Mouse (Mus musculus) kidney, postnatal 4 days (tissue): ENCODE results near the gene Dcxr.
"Not testable (repeated sequence)": the region's sequence is repeated elsewhere in the genome, so short reads cannot be mapped to it uniquely, and the experiment has no call there.

Source experiments
- DNase-seq, 2 experiments: peaks; one replicate each; pipeline ENCODE4 v3.0.0; 2021; ENCODE audit warnings: mixed read lengths in 2 of 2

The Dcxr gene

DNA sequence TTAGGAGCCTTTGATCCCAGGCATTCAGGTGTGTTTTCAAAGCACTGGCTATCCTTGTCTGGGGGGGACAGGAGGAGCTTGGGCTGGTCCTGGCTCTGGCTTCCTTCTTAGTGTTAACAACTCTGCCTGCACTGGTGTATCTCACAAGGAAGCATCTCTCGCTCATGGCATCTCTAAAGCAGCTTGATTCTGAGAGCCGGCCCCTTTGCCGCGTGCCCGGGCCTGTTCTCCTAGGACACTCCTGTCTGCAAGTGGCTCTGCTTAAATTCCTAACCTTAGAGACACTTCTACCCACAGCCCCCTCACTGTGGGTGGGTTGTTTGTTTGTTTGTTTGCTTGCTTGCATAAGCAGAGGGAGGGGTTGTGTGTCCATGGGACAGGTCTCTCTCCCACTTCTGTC is 19.1 kb downstream of the Dcxr start:
- no peak for DNase-seq

DNA sequence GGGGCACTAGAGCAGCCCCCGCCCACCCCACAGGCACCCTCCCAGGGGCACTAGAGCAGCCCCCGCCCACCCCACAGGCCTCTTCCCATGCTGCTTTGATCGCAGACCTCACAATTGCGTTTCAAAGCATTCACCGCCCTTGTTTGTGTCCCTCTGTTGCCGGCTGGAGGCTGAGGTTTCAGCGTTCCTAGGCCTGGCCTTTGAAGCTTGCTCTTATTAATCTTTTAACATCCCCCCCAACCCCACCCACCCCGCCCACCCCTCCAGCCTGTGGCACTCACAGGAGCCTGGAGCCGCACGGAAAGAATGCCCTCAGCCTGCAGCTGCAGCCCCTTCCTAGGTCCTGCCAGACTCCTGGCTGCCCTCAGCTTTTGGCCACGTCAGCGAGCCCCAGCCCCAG is 19.9 kb downstream of the Dcxr start:
- no peak for DNase-seq

DNA sequence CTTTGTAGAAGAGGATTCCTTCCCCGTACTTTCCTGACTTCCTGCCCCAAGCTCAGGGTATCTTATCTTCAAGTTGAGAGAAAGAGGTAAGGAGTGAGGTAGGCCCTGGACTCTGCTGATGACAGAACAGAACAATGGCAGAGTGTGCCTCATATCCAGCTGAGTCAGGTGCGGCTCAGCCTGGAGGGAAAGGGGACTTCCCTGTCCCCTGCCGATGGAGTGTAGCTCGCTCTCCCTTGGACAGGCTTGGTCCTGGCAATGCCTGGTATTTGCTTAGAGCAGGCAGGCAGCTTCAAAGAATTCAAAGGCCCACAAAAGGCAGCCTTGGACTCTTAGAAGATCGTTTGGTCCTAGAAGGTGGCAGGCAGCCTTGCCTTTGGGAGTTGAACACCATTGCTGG is 21.0 kb downstream of the Dcxr start:
- DNase-seq, result no peak

DNA sequence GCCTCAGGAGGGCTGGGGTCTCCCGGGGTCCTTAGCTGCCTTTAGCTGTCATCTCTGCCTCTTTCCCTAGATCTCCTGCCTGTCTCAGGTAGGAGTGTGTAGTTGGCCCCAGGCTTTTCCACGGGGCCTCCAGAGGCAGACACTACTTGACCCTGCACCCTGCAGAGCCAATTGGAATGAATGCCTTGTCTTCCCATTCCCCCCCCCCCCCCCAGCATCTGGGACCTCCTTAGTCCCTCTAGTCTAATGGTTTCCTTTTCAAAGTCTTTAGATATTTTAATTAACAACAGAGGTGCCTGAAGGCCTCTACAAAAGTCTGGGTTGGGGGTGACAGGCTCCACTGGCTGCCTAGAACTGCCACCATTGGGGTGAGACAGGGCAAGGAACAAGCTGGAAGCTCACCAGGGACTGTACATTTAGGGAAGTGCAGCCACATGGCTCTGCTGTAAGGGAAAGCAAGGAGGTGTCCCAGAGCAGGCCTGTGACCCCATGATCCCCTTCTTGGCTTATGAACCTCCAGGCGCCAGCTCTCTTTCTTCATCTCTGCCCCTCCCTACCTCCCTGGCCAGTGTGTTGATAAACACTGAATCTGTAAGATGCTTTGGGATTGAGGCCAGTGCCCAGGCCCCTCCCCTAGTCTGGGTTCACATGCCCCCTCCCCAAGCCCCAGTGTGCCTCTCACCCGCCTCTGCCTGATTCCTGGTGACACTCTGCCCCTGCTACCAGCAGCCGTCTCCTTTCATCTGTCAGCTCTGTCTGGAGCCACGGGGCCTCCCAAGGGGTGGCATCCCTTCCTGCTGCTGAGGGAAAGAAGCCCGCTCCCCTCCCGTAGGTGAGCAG is 22.4 kb downstream of the Dcxr start:
- no peak for DNase-seq

DNA sequence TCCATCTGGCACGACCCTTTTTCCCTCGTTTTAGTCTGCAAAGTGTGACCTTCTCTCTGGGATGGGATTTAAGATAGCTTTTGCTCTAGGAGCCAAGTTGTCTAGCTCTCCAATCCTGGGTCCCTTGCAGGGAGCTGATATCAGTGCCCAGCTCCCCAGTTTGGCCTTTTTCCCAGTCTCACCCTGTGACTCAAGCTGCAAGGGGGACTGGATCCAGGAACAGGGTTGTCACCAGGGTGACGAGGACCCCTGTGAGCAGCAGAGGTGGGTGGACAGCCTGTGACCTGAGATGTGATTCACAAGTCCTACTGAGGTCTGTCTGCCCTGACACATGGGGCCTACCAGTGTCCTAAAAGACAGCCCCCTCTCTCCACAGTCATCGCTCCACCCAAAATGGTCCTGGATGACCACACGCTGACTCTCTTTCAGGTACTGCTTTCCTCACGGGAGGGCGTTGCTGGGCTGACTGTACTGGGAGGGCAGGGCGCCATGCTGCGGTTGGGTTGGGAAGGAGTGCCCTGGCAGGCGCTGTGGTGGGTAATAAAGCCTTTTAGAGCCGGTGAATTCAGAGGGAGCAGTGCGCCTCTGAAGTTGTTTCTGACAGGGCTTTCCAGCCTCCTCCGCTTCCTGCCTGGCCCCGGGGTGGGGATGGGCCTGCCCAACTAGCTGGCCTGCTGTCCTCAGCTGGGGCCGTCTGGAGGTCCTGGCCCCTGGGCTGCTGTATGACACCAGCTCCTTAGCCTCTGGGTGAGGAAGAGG is 23.2 kb downstream of the Dcxr start:
- peak; percentile 36 to 51 for DNase-seq

DNA sequence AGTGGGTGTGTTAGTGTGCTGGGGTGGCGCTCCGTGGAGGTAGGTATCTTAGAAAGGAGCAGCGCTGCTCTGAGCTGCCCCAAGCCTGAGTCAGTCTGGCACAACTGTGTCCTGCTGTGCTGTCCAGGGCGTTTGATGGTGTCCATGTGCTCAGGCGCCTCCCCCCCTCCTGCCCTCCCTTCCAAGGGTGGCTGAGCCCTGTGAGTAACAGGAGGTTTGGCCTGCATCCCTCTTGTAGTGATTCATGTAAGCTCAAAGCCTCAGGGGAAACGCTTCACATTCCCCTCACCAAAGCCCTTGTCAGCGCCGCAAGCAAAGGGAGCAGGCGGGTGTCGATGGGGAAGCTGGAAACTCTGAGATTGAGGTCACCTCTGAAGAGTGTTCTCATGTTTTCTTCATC is 29.3 kb downstream of the Dcxr start:
- DNase-seq, result peak; percentile 55 to 69

DNA sequence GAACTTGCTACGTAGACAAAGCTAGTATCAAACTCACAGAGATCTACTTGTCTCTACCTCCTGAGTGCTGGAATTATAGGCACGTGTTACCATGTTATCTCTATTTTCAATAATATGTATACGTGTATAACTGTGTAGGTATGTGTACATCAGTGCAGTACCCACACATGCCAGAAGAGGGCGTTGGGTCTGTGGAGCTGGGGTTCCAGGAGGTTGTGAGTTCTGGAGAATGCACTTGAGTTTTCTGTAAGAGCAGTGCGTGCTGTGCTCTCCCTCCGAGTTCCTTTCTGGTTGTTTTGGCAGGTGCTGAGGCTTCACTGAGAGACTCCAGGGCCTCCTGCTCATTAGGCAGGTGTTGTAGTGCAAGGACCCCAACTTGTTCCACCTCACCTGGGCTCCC is 30.5 kb downstream of the Dcxr start:
- DNase-seq, result peak in 1 of 2 experiments; percentile 42

DNA sequence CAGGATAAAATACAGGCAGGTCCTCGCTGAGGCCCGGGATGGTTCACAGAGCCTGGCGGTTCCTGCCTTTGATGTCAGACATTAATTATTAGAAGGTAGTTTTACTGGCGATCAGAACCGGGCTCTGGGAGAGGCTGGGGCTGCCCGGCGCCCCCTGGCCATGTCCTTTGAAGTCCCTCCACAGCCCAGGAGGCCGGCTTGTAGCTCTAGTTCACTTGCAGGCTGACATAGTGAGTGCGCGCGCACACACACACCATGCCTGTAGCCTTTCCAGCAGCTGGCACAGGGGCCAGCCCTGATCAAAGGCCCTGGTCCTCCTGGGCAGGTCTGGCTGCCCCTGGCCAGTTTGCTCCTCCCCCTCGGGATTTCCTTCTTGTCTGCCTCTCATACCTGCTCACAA is 31.4 kb downstream of the Dcxr start:
- DNase-seq, result peak; percentile 59 to 79

DNA sequence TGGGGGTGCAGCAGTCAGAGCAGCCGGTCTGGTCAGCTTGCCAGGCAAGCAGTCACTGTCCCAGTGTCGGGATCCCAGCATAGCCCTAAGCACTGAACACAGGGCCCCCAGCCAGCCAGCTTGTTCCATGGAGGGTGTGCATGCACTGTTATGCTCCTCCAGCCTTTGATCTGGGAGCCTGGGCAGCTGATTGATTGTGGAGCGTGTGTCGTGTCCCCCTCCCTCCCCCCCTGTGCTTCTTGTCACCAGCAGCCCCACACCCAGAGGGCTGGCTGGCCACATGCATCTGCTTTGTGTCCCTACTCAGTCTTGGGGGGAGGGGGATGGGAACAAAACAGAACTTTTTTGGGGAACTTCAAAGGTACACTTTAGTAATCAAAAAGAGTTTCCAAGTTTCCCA is 31.9 kb downstream of the Dcxr start:
- DNase-seq, result peak; percentile 31 to 51

DNA sequence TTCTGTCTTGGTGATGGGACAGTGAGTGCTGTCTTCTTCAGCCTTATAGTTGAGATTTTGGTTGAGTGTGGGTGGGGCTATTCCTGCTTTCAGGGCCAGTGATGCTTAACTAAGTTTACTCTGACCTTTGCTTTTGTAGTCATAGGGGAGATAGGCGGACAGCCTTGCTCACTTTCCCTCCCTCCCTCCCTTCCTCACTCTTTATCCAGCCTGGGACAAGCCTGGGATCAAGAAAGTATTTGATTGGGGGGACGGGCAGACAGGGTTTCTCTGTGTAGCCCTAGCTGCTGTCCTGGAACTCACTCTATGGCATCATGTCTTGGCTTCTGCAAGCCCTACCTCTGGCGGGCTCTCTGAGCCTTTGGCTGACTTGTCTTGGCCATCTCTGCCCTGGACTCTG is 33.6 kb downstream of the Dcxr start:
- DNase-seq, result no peak

DNA sequence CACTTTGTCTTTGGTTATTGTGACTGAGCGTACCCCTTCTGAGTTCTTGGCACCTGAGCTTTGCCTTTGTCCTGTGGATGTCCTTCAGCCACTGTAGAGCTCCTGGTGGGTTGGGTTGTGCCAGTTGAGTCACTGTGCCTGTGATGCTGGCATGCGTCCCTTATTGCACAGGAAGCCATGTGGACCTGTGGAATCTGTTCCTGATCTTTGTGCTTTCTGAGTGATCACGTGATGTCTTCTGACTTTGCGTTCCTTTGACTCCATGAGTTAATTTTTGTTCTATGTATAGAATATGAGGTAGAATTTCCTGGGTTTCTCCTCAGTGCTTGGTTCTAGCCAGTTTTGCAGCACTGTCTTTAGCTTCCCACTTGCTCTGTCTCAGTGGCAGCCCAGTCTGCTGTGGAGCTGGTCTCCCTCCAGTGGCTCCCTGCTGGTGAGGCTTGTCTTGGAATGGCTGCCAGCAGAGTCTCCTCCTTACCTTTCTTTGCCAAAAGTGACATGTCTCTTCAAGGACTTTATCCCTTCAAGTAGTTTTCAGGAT is 34.5 kb downstream of the Dcxr start:
- DNase-seq, result no peak

DNA sequence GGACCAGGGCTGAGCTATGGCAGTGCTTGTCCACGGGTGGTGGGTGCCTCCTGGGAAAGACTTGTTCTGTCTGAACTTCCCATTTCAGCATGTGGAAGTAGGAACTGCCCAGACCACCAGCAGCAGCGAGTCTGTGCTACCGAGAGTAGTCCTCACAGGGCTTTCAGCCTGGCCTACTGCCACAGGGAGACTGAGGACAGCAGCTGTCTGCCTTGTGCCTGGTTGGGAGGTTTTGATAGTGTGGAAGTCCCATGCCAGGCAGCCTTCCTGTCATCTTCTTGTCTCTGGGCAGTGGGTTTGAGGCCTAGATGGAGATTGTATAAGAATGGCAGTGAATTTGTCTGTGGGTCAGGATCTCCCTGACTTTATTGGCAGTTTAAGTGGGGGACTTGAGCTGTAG is 37.7 kb downstream of the Dcxr start:
- DNase-seq, result no peak

DNA sequence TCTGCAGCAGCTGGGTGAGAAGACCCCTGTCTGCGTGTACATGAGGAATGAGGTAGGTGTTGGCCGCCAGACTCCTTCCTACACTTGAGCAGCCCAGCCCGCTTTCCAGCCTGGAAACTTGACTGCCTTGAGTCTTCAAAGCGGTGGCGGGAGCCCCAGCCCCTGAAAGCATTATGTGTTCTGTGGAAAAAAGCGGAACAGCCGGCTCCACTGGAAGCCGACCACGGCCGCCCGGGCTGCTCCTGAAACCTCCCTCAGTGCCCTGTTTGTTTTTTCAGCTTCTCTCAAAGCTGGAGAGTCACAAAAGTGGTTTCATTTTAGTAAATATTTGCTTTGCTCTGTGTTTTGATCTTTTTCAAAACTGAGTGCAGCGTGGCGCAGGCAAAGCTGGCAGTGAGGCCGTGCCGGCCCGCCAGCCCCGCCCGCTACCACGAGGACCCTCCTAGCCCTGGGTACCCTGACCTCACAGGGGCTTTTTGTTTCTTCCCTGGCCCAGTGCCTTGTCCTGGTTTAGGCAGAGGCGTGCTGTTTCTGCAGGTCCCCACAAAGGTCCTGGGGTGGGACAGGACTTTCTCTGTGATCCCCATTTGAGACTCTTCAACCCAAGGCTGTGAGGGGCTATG is 40.3 kb downstream of the Dcxr start:
- DNase-seq, result no peak

DNA sequence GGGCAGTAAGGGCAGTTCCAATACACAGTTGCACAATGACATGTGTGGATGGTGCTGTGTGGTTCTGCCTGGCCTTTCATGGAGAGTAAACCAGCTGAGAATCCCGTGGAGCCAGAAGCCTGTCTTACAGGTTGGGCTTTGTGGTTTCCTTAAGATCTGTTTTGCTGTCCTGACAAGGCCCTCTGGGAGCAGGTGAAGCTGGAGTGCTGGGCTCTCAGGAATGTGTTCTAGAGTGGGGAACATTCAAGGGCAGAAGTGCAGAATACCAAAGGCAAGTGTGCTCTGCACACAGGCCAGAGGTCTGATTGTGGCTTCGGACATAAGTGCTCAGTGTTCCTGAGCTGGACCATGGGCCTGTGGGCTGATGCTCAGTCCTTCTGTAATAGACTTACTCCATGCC is 42.4 kb downstream of the Dcxr start:
- DNase-seq, result no peak

DNA sequence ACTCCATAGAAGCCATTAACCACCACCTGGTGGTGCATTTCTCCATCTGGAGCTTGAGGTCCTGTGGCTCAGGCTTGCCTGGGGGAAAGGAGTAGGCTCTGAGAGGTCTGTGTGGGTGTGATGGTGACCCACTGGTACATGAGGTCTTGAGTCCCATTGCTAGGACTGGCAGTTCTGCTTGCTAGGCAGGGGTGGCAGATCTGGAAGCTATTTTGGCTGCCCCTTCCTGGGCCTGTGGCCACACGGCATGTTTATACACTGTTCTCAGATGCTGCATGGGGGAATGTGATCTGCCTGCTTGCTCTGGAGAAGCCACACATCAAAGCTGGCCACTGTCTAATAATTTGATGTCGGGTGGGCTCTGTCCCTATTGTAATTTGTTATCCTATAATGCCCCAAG is 43.0 kb downstream of the Dcxr start:
- DNase-seq, result no peak

DNA sequence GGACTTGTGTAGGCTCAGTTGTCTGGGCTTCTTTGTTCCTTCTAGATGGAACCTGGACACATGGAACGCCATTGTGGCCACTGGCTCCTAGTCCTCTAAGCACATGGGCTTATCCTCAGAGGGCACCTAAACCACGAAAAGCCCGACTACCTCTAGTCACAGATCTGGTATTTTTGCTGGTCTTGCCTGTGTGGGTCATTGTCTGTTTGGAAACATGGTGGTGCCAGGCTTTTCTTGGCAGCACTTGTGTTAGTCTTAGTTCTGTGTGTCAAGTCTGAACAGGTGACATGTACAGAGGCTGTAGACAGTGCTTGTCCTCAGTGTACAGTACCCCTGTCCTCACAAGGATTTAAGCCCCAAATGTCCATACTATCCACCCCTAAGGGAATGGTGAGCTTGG is 43.5 kb downstream of the Dcxr start:
- DNase-seq, result no peak

DNA sequence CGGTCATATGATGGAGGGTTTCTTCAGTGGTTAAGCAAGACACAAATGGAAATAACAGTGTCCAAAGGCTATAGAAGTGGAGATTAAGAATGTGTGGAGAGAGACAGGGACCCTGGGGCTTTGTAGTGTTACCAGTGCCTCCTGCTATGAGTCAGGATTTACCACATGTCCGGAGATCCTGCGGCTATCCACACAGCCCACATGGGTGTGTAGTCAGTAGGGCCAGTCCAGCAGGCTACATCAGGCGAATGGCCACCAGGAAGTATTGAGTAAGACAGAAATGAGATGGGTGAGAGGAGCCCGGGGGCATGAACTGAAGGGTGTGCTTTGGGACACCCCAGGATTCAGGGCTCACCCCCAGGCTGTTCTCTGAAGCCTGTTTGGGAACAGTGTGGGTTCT is 44.4 kb downstream of the Dcxr start:
- DNase-seq, result no peak

DNA sequence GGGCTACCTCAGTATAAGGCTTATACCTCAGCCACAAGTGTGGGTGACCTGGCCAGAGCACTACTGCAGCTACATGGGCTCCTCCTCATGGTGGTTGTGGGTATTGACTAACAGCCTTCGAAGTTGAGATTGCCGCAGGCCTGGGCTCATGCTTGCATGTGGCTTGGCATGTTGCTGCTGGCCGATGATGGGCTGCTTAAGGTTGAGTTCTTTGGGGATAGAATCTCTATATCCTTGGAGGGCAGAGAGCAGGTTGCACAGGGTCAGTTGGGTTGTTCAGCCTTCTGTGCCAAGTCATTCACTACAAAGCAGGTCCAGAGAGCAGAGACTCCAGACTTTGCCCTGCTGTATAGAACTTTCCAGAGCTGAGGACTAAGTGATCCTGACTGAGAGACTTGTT is 47.2 kb downstream of the Dcxr start:
- peak; percentile 50 to 62 for DNase-seq

DNA sequence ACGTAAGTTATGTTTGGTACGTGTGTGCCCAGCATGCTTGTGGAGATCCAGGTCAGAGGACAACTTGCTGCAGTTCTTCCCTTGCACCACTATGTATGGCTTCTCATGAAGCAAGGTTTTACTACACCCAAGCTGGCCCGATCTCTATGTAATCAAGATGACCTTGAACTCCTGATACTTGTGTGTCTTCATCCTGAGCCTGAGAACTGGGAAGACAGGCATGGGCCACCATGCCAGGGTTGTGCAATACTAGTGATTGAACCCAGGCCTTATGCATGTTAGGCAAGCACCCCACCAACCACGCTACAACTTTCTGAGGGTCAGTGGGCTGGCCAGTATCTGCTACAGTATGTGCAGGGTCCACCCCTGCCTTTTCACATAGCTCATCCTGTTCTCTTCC is 50.1 kb downstream of the Dcxr start:
- DNase-seq, result no peak

DNA sequence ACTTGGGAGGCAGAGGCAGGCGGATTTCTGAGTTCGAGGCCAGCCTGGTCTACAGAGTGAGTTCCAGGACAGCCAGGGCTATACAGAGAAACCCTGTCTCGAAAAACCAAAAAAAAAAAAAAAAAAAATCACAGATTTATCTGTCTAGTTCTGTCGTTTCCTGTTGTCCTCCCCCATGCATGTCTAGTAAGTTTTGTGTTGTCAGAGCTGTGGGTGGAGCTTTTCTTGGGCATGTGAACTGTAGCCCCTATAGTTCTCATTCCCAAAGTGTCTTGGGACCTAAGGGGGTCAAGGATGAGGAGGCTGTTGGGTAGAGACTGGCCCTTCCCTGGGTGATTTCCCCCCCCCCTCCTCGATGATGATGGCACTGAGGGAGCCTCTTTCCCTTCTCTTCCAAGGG is 51.2 kb downstream of the Dcxr start:
- DNase-seq, result not testable (repeated sequence)
